Mouse (Mus musculus): ENCODE measurements around the gene Shroom2. TPM values are rescaled to one million over a fixed set of nuclear protein-coding genes. Genes with fewer than 3 reads are reported as not detected.

Gene Shroom2
- 5.8 and 6.3 TPM in 2 replicates for polyA plus RNA-seq (2015; fragmentation: Nextera tagmentation; extraction: Ambion mirVana)

DNA sequence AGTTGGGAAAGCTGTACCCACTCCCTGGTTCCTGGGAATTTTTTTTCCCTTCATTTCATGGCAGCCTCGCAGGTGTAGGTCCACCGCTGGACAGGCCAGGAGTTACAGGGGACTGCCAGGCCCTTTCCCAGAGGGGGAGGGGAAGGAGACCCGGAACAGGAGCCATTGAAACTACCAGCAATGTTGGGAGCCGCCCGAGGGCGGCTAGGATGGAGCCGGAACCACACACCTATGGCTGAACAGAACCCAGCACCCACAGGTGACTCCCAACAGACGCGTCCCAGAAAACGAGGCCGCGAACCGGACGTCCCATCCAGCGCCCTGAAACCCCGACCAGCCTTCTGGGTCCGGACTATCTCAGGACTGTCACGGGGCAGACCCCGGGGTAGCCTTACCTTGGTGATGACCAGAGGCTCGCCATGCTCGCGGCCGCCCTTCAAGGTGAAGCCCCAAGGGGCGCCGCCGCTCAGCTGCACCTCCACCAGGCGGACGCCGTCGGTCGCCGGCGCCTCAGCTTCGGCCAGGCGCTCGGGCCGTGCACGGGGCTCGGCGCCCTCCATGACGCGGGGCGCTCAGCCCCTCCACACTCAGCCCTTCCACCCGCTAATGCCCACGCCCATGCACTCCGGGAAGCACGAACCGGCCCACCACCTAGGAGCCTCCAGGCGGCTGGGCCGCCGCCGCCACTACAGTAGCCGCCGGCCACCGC, at the start of gene Shroom2:
Gene Shroom2 (minus strand): TSS at position 575 of the 709 bp plus-strand sequence.
- Histone ChIP-seq H3K9ac (peak within 1 kb of the TSS; percentile 76), H3K27ac (no peak within 1 kb of the TSS), H3K36me3 (no peaks in the 10 kb centered on the region), H3K4me2 (replicated peaks) (peak within 1 kb of the TSS; percentile 65), H3K27me3 (peaks cover 41% of the 10 kb centered on the region), H3K4me1 (no peaks in the 10 kb centered on the region), H3K4me3 (peak within 1 kb of the TSS; percentile 60), H3K9me3 (no peaks in the 10 kb centered on the region)
- 16% methylated on average over 43 of the region's 55 CpGs for WGBS
- ATAC-seq (ENCODE audit: low FRiP score, low read depth) = peak; percentile 76

DNA sequence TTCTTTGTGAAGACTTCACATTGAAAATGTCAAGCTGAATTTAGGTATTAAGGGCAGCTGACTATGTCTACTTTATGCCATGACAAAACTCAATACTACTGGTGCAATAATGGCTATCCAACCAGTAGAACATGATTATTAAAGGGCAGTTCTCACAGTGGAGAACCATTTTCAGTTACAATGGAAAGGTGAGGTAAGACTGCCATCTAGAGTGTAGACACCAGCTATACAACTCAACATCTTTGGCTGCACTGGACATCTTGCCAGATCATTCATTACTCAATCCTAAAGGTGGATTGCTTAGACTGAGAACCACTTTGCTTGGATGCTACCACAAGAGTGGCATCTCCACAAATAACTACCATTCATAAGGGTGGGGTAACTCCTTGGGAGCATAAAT, 49.7 kb upstream of the Shroom2 start:
- Histone ChIP-seq H3K27ac (no peak overlapping the region), H3K4me2 (replicated peaks) (no peak overlapping the region), H3K4me3 (no peak overlapping the region), H3K27me3 (peaks cover 4% of the 10 kb centered on the region; the same call in 1 of the 2 replicates), H3K36me3 (no peaks in the 10 kb centered on the region), H3K9ac (no peak overlapping the region), H3K9me3 (no peaks in the 10 kb centered on the region), H3K4me1 (no peaks in the 10 kb centered on the region)
- ATAC-seq (ENCODE audit: low FRiP score, low read depth) = no peak

DNA sequence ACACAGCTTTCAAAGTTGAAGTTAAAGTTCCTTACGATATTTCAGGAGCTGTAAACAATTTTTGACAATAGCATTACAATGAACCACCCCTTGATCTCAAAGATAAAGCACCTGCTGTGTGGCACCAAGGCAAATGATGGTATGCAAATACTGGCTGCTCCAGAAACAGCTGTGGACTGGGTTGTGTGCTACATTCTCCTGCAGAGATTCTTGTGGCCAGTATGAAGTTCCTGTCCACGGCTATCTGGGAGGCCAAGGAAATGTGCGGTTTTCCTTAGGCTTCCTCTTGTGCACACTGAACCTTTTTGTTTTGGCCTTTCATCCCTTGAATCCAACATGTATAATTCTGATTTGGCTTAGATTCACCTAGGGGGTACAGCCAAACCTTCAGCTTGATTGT, 44.1 kb upstream of the Shroom2 start:
- H3K4me3 ChIP-seq = no peak overlapping the region
- H3K36me3 ChIP-seq = no peaks in the 10 kb centered on the region
- H3K4me1 ChIP-seq = no peaks in the 10 kb centered on the region
- H3K9me3 ChIP-seq = no peaks in the 10 kb centered on the region
- peaks cover 4% of the 10 kb centered on the region; the same call in 1 of the 2 replicates for H3K27me3 ChIP-seq
- H3K9ac ChIP-seq = no peak overlapping the region
- no peak for ATAC-seq (ENCODE audit: low FRiP score, low read depth)
- 80% methylated on average over 3 of the region's 3 CpGs for WGBS
- no peak overlapping the region for H3K4me2 ChIP-seq (replicated peaks)
- H3K27ac ChIP-seq = no peak overlapping the region

DNA sequence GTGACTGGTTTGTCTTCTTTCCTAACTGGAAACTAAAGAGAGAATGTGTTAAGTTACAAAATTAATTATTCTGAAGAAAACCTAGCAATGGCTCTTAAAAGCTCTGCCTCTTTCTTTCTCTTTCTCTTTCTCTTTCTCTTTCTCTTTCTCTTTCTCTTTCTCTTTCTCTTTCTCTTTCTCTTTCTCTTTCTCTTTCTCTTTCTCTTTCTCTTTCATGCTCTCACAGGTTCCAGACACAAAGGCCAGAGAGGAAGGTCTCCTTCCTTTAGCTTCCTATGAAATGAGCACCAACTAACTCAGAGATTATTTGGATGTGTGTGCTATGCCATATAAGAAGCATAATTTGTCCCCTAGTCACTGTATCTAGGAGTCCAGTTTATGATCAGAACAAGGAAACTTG, 36.1 kb upstream of the Shroom2 start:
- H3K36me3 ChIP-seq = no peaks in the 10 kb centered on the region
- H3K9me3 ChIP-seq = no peaks in the 10 kb centered on the region
- no peaks in the 10 kb centered on the region for H3K4me1 ChIP-seq
- no peak for ATAC-seq (ENCODE audit: low FRiP score, low read depth)
- 0 out of 2 replicates have a peak, but pooled peaks cover 2% of the 10 kb centered on the region for H3K27me3 ChIP-seq
- H3K9ac ChIP-seq = no peak overlapping the region
- no peak overlapping the region for H3K4me2 ChIP-seq (replicated peaks)
- no peak overlapping the region for H3K27ac ChIP-seq
- no peak overlapping the region for H3K4me3 ChIP-seq

DNA sequence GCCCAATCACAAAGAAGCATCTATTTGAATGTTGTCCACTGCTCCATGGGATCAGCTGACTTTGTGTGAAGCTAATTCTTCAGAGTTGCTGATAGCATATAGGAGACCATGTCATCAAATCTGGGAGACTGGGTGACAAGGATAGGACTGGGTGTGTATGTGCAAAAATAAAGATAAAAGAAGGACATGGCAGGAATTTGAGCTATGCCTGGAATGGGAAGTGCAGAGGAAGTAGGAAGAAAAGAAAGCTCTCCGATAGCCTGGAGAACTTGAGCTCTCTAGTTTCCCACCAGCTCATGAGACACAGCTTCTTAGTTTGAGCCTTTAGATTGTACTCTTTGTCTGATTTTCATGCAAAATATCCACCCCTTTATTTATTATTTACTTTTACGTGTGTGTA, 19.3 kb upstream of the Shroom2 start:
- no peak overlapping the region for H3K27ac ChIP-seq
- H3K27me3 ChIP-seq = peaks cover 28% of the 10 kb centered on the region; the same call in 1 of the 2 replicates
- no peaks in the 10 kb centered on the region for H3K4me1 ChIP-seq
- H3K9me3 ChIP-seq = no peaks in the 10 kb centered on the region
- 71% methylated on average over 2 of the region's 2 CpGs for WGBS
- no peaks in the 10 kb centered on the region for H3K36me3 ChIP-seq
- H3K4me3 ChIP-seq = no peak overlapping the region
- no peak overlapping the region for H3K4me2 ChIP-seq (replicated peaks)
- H3K9ac ChIP-seq = no peak overlapping the region
- ATAC-seq (ENCODE audit: low FRiP score, low read depth) = no peak

DNA sequence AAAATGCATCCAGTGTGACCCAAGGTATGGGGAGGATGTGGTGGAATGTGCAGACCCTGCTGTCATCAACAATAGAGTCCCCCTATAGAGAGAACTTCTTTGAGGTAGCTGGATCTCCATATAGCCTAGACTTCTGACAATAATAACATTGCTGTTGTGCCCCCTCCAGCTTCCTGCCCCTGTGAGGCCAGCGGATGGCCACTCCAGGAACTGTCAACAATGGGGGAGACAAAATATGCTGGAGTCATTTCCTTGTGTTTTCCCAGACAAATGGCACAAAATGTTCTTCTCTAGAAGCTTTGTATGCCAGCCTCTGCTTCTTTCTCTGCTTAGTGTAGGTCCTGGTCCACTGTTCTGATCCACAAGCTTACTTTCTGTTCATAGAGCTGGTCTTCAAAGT, 18.9 kb upstream of the Shroom2 start:
- Histone ChIP-seq H3K36me3 (no peaks in the 10 kb centered on the region), H3K4me2 (replicated peaks) (no peak overlapping the region), H3K9me3 (no peaks in the 10 kb centered on the region), H3K4me3 (no peak overlapping the region), H3K4me1 (no peaks in the 10 kb centered on the region), H3K27me3 (peaks cover 28% of the 10 kb centered on the region; the same call in 1 of the 2 replicates), H3K9ac (no peak overlapping the region), H3K27ac (no peak overlapping the region)
- ATAC-seq (ENCODE audit: low FRiP score, low read depth) = no peak
- WGBS = 53% methylated on average over 1 of the region's 1 CpGs

DNA sequence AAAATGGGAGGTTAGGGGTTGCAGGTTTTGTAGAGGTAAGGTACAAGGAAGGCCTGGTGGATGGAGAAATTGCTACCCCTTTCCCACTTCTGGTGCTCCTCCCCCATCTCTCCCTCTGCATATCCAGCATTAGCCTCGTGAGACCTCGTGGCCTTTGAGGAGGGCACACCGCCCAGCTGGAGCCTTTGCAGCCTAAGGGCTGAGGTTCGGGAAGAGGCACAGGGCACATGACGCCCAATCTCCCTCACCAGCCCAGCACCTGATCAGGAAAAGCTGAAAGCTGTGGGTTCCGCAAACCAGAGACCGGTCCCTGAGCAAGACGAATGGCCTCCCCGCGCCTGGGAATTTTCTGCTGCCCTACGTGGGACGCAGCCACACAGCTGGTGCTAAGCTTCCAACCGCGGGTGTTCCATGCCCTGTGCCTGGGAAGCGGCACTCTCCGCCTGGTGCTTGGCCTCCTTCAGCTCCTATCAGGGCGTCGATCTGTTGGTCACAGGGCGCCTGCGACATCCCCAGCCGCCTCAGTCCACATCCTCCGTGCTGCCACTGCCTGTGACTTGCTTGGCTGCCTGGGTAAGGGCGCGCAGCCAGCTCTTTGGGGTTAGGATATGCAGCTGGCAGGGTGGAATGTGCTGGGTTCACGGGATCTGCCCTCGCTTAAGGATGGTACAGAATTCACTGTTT, 12.6 kb upstream of the Shroom2 start, which contains the start of gene Gpr143:
Gene Gpr143 (plus strand): TSS at position 202 of the 684 bp plus-strand sequence.
- no peaks in the 10 kb centered on the region for H3K4me1 ChIP-seq
- H3K27ac ChIP-seq = no peak within 1 kb of the TSS
- ATAC-seq (ENCODE audit: low FRiP score, low read depth) = no peak; the same call in 1 of the 2 replicates
- H3K36me3 ChIP-seq = no peaks in the 10 kb centered on the region
- 27% methylated on average over 26 of the region's 26 CpGs for WGBS
- H3K9me3 ChIP-seq = no peaks in the 10 kb centered on the region
- 0 out of 2 replicates have a peak within 1 kb of the TSS, but pooled peaks have one; percentile 8 for H3K9ac ChIP-seq
- peak within 1 kb of the TSS; percentile 58 for H3K4me2 ChIP-seq (replicated peaks)
- H3K4me3 ChIP-seq = peak within 1 kb of the TSS; percentile 20
- peaks cover 30% of the 10 kb centered on the region for H3K27me3 ChIP-seq

DNA sequence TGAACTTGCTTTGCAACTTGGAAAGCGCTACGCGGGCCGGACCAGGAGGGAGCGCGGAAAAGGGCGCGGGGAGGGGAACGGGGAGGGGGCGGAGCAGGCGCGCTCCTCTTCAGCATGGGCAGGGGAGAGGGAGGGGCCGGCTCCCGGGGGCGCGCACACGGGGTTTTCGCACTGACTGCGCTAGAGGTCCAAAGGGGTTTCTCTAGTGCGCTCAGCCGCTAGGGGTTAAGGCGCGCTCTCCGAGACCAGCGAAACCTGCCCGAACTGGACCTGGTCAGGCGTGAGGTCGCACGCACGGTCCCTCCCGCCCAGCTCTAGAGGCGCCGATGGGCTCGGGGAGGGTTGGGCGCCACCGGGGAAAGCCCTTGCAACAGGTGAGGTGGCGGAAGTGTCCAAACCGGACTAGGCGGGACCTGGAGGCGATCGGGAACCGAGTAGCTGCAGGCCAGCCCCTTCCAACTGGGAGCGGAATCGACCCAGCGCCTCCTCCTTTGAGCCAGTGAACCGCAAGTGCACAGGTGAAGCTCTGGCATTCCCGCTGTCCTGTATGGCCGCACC, 414 bp upstream of the Shroom2 start:
- H3K4me1 ChIP-seq = no peaks in the 10 kb centered on the region
- H3K9me3 ChIP-seq = no peaks in the 10 kb centered on the region
- peak overlapping the region; percentile 76 for H3K9ac ChIP-seq
- peak overlapping the region; percentile 65 for H3K4me2 ChIP-seq (replicated peaks)
- 12% methylated on average over 42 of the region's 48 CpGs for WGBS
- H3K27ac ChIP-seq = no peak overlapping the region
- ATAC-seq (ENCODE audit: low FRiP score, low read depth) = peak; percentile 93
- no peaks in the 10 kb centered on the region for H3K36me3 ChIP-seq
- H3K4me3 ChIP-seq = peak overlapping the region; percentile 60
- H3K27me3 ChIP-seq = peaks cover 39% of the 10 kb centered on the region

DNA sequence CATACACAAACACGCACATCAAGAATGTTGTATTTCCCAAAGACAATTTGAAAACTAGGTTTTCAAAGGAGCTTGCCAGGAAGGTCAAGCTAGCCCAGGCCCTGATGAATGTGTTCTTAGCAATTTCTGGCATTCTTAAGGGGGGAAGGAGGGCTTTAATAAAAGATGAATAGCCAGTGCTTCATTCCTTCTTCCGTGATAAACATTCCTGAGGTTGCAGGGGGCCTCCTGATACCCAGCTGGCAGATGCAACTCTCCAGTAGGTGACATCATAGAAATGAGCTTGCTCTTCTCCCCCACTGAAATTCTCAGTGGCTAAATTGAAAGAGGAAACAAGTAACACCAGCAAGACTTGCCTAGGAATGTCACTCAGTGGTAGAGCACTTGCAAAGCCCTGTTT, 5.1 kb downstream of the Shroom2 start:
- no peak overlapping the region for H3K4me2 ChIP-seq (replicated peaks)
- H3K27ac ChIP-seq = no peak overlapping the region
- peaks cover 20% of the 10 kb centered on the region for H3K27me3 ChIP-seq
- no peaks in the 10 kb centered on the region for H3K36me3 ChIP-seq
- H3K9ac ChIP-seq = no peak overlapping the region
- H3K9me3 ChIP-seq = no peaks in the 10 kb centered on the region
- peaks cover 5% of the 10 kb centered on the region; the same call in 1 of the 2 replicates for H3K4me1 ChIP-seq
- 55% methylated on average over 2 of the region's 2 CpGs for WGBS
- no peak for ATAC-seq (ENCODE audit: low FRiP score, low read depth)
- H3K4me3 ChIP-seq = no peak overlapping the region

DNA sequence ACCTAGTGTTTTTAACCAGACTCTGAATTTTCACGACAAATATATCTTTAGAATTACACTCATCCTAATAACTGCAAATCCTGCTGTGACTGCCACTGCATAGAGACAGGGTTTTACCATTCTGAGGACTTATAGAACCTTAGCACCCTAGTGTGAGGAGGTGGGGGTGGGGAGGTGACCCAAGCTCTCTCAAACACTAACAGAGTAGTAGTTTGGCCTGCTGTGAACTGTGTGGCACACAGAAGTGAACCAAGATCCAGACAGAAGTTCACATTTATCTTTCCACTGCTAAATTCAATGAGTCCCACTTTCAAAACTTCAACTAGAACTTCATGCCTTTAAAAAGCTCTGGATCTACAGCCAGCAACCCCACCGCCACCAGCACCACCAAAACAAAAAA, 6.4 kb downstream of the Shroom2 start:
- Histone ChIP-seq H3K36me3 (no peaks in the 10 kb centered on the region), H3K9me3 (no peaks in the 10 kb centered on the region), H3K4me1 (peaks cover 5% of the 10 kb centered on the region; the same call in 1 of the 2 replicates), H3K27ac (no peak overlapping the region; the same call in 1 of the 2 replicates), H3K4me3 (no peak overlapping the region), H3K27me3 (peaks cover 10% of the 10 kb centered on the region; the same call in 1 of the 2 replicates), H3K4me2 (replicated peaks) (no peak overlapping the region), H3K9ac (no peak overlapping the region)
- 48% methylated on average over 2 of the region's 2 CpGs for WGBS
- ATAC-seq (ENCODE audit: low FRiP score, low read depth) = no peak

DNA sequence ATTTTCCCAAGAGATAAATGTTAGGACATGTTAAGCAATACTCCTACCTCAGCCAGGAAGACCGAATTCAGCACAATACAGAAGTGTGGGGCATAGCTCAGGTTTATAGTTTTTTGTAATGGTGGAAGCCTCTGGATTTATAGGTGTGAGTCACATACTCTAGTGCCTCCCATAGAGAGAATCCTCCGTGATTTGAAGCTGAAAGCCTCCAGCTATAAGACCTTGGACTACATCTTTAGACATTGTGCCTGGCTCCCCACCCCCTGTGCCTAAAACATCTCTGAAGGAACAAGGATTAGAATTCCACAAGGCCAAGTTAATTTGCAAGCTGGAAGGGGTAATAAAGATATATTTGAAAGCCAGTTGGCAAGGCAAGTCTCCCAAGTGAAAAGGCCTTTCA, 6.8 kb downstream of the Shroom2 start:
- WGBS = 40% methylated on average over 2 of the region's 2 CpGs
- Histone ChIP-seq H3K27ac (no peak overlapping the region), H3K4me3 (no peak overlapping the region), H3K4me1 (peaks cover 5% of the 10 kb centered on the region; the same call in 1 of the 2 replicates), H3K4me2 (replicated peaks) (no peak overlapping the region), H3K27me3 (peaks cover 10% of the 10 kb centered on the region; the same call in 1 of the 2 replicates), H3K9me3 (no peaks in the 10 kb centered on the region), H3K36me3 (no peaks in the 10 kb centered on the region), H3K9ac (no peak overlapping the region)
- no peak for ATAC-seq (ENCODE audit: low FRiP score, low read depth)

DNA sequence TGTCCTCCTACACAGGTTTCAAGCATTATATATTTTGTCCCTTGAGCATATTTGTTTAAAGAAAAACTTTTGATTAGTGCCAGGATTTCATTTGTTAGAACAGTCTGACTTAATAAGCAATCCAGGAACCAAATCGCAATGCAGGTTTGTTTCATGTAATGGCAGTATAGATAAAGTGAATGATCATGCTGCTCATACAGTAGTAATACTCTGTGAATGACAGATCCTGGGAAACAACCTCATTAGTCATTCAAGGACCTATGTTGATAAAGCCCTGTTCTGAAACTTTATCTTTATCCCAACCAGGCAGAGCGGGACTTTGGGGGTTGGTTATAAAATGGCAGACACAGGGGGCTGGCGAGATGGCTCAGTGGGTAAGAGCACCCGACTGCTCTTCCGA, 13.0 kb downstream of the Shroom2 start:
- Histone ChIP-seq H3K4me2 (replicated peaks) (no peak overlapping the region), H3K4me3 (no peak overlapping the region), H3K36me3 (no peaks in the 10 kb centered on the region), H3K27me3 (no peaks in the 10 kb centered on the region), H3K4me1 (no peaks in the 10 kb centered on the region), H3K27ac (no peak overlapping the region), H3K9me3 (no peaks in the 10 kb centered on the region), H3K9ac (no peak overlapping the region)
- no peak for ATAC-seq (ENCODE audit: low FRiP score, low read depth)
- 95% methylated on average over 5 of the region's 5 CpGs for WGBS

Data from limb, embryonic 13.5 days (tissue).